Mouse (Mus musculus): Measurements from ENCODE around the gene Dstn.
A peak's percentile ranks its signal among the peaks of the same experiment; 100 is the strongest.

Gene Dstn

GRCm38 (mm10) chr2:143953944-143954343, 38.8 kb downstream of the Dstn start:
- no peak for DNase-seq (ENCODE audit: inconsistent ontology term)

GRCm38 (mm10) chr2:143955004-143955403, 39.9 kb downstream of the Dstn start:
- no peak for DNase-seq (ENCODE audit: inconsistent ontology term)

- DNase-seq (ENCODE audit: inconsistent ontology term) = no peak
Measured at GRCm38 (mm10) chr2:143955746-143956145, 40.6 kb downstream of the Dstn start.

GRCm38 (mm10) chr2:143962192-143962591, 47.1 kb downstream of the Dstn start:
- DNase-seq (ENCODE audit: inconsistent ontology term) = no peak

- no peak for DNase-seq (ENCODE audit: inconsistent ontology term)
Measured at GRCm38 (mm10) chr2:143963318-143963717, 48.2 kb downstream of the Dstn start.

GRCm38 (mm10) chr2:143969260-143969659, 54.1 kb downstream of the Dstn start:
- no peak for DNase-seq (ENCODE audit: inconsistent ontology term)

GRCm38 (mm10) chr2:143970841-143971240, 55.7 kb downstream of the Dstn start:
- no peak for DNase-seq (ENCODE audit: inconsistent ontology term)

- DNase-seq (ENCODE audit: inconsistent ontology term) = no peak
Measured at GRCm38 (mm10) chr2:143971887-143972286, 56.8 kb downstream of the Dstn start.

GRCm38 (mm10) chr2:143973161-143973560, 58.0 kb downstream of the Dstn start:
- DNase-seq (ENCODE audit: inconsistent ontology term) = no peak

GRCm38 (mm10) chr2:143975146-143975649, 60.1 kb downstream of the Dstn start:
- no peak for DNase-seq (ENCODE audit: inconsistent ontology term)

- DNase-seq (ENCODE audit: inconsistent ontology term) = no peak
Measured at GRCm38 (mm10) chr2:143978444-143979147, 63.5 kb downstream of the Dstn start.

GRCm38 (mm10) chr2:143980781-143981398, 65.8 kb downstream of the Dstn start:
- peak; percentile 20 for DNase-seq (ENCODE audit: inconsistent ontology term)

GRCm38 (mm10) chr2:143982152-143982551, 67.0 kb downstream of the Dstn start:
- DNase-seq (ENCODE audit: inconsistent ontology term) = no peak

- no peak for DNase-seq (ENCODE audit: inconsistent ontology term)
Measured at GRCm38 (mm10) chr2:143982901-143983300, 67.8 kb downstream of the Dstn start.

GRCm38 (mm10) chr2:143983482-143983881, 68.4 kb downstream of the Dstn start:
- DNase-seq (ENCODE audit: inconsistent ontology term) = no peak

- DNase-seq (ENCODE audit: inconsistent ontology term) = no peak
Measured at GRCm38 (mm10) chr2:143987485-143987884, 72.4 kb downstream of the Dstn start.

- no peak for DNase-seq (ENCODE audit: inconsistent ontology term)
Measured at GRCm38 (mm10) chr2:143988016-143988415, 72.9 kb downstream of the Dstn start.

- peak; percentile 85 for DNase-seq (ENCODE audit: inconsistent ontology term)
Measured at GRCm38 (mm10) chr2:143990997-143991396, 75.9 kb downstream of the Dstn start.

- DNase-seq (ENCODE audit: inconsistent ontology term) = no peak
Measured at GRCm38 (mm10) chr2:143991964-143992672, 77.0 kb downstream of the Dstn start.
